Mouse (Mus musculus): ENCODE measurements around the gene Gm10134. TPM values are rescaled to one million over a fixed set of nuclear protein-coding genes. Genes with fewer than 3 reads are reported as not detected.

The Gm10134 gene
- polyA plus RNA-seq (2012; rRNA removed): 0.28 and 0.93 TPM in 2 replicates

GRCm38 (mm10) chr2:28505795-28506194, at the start of gene Gm10134:
Gene Gm10134 (plus strand): TSS chr2:28506095.

GRCm38 (mm10) chr2:28465836-28466518, 39.9 kb upstream of the Gm10134 start, which contains the start of gene 1700007K13Rik:
Gene 1700007K13Rik (minus strand): TSS chr2:28466332.

GRCm38 (mm10) chr2:28467860-28468485, 37.9 kb upstream of the Gm10134 start, which contains the start of gene Mrps2:
Gene Mrps2 (plus strand): TSS chr2:28468066.

DNA sequence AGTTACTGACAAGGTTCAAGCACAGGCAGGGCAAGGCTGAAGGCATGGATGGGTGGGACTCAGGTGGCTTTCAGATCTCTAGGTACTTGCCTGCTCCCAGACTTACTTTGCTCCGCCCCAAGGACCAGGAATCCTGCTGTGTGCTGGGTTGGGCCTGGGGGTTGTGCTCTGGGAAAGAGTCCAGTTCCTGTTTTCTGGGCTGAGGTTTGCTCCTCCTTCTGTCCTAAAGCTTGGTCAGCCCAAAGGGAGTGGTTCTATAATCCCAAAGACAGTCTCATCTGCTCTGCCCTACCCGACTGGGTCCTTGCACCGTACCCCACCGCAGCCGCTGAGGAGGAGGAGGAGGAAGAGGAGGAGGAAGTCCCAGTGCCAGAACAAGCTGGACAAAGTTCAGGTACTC, 9.2 kb upstream of the Gm10134 start, which contains the start of gene Gbgt1:
Gbgt1 (plus strand) TSS at position 221 of the 400 bp plus-strand sequence.

GRCm38 (mm10) chr2:28512798-28513401, 7.0 kb downstream of the Gm10134 start, which contains the start of gene Ralgds:
Gene Ralgds (plus strand): TSS chr2:28513125.

Other genes starting within 250 kb of the Gm10134 start
- gene Ppp1r26, start 59.3 kb upstream of the Gm10134 start, polyA plus RNA-seq (2012; rRNA removed): 16.9 and 18.0 TPM in 2 replicates
- 1.5 and 2.2 TPM in 2 replicates for gene 1700007K13Rik, start 39.8 kb upstream of the Gm10134 start, polyA plus RNA-seq (2012; rRNA removed)
- 49.6 and 51.9 TPM in 2 replicates for gene Mrps2, start 38.0 kb upstream of the Gm10134 start, polyA plus RNA-seq (2012; rRNA removed)
- gene Gbgt1, start 9.2 kb upstream of the Gm10134 start, polyA plus RNA-seq (2012; rRNA removed): 1.2 and 1.9 TPM in 2 replicates
- 166 TPM in 2 replicates for gene Ralgds, start 7.0 kb downstream of the Gm10134 start, polyA plus RNA-seq (2012; rRNA removed)
- 0.05 and 0.06 TPM in 2 replicates for gene Cel, start 57.3 kb downstream of the Gm10134 start, polyA plus RNA-seq (2012; rRNA removed)
- gene Gtf3c5, start 77.7 kb downstream of the Gm10134 start, polyA plus RNA-seq (2012; rRNA removed): 48.4 and 52.5 TPM in 2 replicates
- 0.12 and 0.18 TPM in 2 replicates for gene Gfi1b, start 115.9 kb downstream of the Gm10134 start, polyA plus RNA-seq (2012; rRNA removed)
- gene Tsc1, start 135.1 kb downstream of the Gm10134 start, polyA plus RNA-seq (2012; rRNA removed): 31.2 and 34.3 TPM in 2 replicates
- gene Spaca9, start 193.6 kb downstream of the Gm10134 start, polyA plus RNA-seq (2012; rRNA removed): 1.8 and 2.3 TPM in 2 replicates
- 1.2 TPM in 2 replicates for gene Ak8, start 194.1 kb downstream of the Gm10134 start, polyA plus RNA-seq (2012; rRNA removed)

Measured in central nervous system, embryonic 14 days (tissue).